Mouse (Mus musculus): ENCODE results near the gene Gpd2. TPM values are rescaled to one million over a fixed set of nuclear protein-coding genes. Genes with fewer than 3 reads are reported as not detected.

The Gpd2 gene
- 14.7 and 17.1 TPM in 2 replicates for polyA plus RNA-seq (2014; fragmentation: Nextera tagmentation; extraction: Ambion mirVana)

DNA sequence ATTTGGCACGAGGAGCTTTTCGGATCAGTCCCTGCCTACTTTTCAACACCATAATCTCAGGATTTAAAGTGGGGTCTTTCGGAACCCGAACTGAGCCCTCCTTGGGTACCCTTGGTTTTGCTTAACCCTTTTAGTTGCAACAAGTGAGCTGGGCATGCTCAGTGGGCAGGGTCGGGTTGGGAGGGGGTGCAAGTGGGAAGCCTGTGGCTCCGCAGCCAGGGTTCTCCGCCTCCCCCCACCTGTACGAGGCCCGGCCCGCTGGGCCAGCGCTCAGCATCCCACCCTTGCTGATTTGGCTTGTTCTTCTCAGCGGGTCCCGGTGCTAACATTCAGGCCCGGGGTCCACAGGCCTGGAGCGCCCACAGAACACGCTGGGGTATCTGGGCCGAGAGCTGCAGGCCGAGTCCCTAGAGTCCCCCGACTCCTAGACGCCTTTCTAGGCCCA is at the start of gene Gpd2:
TSS of gene Gpd2 (plus strand) at position 161 of the 445 bp plus-strand sequence.
- peak within 1 kb of the TSS; percentile 90 for H3K9ac ChIP-seq (ENCODE audit: low read depth, low read length)
- H3K27ac ChIP-seq (replicated peaks; ENCODE audit: low read depth, low read length) = peak within 1 kb of the TSS; percentile 81
- no peaks in the 10 kb centered on the region for H3K9me3 ChIP-seq (ENCODE audit: control insufficient read depth, low read length)
- H3K36me3 ChIP-seq (ENCODE audit: control insufficient read depth, insufficient read depth, low read length) = no peaks in the 10 kb centered on the region
- peak within 1 kb of the TSS; percentile 73 for H3K4me3 ChIP-seq (ENCODE audit: low read depth, low read length)
- no peak for DNase-seq (ENCODE audit: low spot score)
- 6% methylated on average over 14 of the region's 20 CpGs for WGBS
- ATAC-seq (ENCODE audit: low read depth) = peak; percentile 58
- H3K4me2 ChIP-seq (ENCODE audit: low read depth, low read length) = peak within 1 kb of the TSS; percentile 95
- H3K4me1 ChIP-seq (ENCODE audit: control insufficient read depth, insufficient read depth, low read length) = no peaks in the 10 kb centered on the region; the same call in 1 of the 2 replicates
- H3K27me3 ChIP-seq (replicated peaks; ENCODE audit: control insufficient read depth, insufficient read depth, low read length) = no peaks in the 10 kb centered on the region

DNA sequence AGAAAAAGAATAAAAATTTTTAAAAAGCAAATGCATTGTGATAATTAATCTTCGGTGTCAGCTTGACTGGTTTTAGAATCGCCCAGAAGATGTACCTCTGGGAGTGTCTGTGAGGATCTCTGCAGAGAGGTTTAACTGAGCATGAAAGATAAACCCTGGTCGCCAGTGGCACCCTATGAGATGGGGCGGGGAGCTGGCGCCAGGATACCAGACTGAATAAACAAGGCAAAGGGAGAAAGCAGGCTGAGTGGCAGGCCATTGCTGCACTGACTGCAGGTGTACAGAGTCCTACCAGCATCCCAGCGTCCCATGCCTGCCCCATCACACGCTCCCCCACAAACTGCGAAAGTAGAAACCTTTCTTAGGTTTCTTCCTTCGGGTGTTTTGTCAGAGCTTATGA is 49.2 kb upstream of the Gpd2 start:
- ATAC-seq (ENCODE audit: low read depth) (no peak), DNase-seq (ENCODE audit: low spot score) (no peak)
- WGBS = 59% methylated on average over 9 of the region's 9 CpGs
- Histone ChIP-seq H3K4me3 (ENCODE audit: low read depth, low read length) (no peak overlapping the region), H3K4me2 (ENCODE audit: low read depth, low read length) (no peak overlapping the region), H3K36me3 (ENCODE audit: control insufficient read depth, insufficient read depth, low read length) (no peaks in the 10 kb centered on the region), H3K27ac (replicated peaks; ENCODE audit: low read depth, low read length) (no peak overlapping the region), H3K27me3 (replicated peaks; ENCODE audit: control insufficient read depth, insufficient read depth, low read length) (no peaks in the 10 kb centered on the region), H3K9me3 (ENCODE audit: control insufficient read depth, low read length) (no peaks in the 10 kb centered on the region), H3K4me1 (ENCODE audit: control insufficient read depth, insufficient read depth, low read length) (no peaks in the 10 kb centered on the region), H3K9ac (ENCODE audit: low read depth, low read length) (no peak overlapping the region)

DNA sequence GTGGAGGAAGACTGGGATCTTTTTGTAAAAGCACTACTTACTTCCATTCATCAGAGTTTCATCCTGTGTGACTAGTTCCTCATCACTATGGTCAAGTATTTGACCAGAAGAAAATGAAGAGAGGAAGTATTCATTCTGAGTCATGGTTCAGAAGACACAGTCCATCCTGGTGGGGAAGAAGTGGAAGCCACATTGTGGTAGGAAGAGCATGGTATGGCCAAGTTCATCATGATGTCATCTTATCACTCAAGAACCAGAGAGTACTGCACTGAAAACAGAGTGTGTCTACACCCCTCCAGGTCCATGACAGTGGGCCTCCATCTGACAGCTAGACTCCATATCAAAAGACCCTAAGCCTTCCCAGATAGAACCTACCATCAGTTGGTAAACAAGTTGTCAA is 46.6 kb upstream of the Gpd2 start:
- no peak overlapping the region for H3K27ac ChIP-seq (replicated peaks; ENCODE audit: low read depth, low read length)
- no peak overlapping the region for H3K4me2 ChIP-seq (ENCODE audit: low read depth, low read length)
- H3K9ac ChIP-seq (ENCODE audit: low read depth, low read length) = no peak overlapping the region
- no peak for ATAC-seq (ENCODE audit: low read depth)
- H3K36me3 ChIP-seq (ENCODE audit: control insufficient read depth, insufficient read depth, low read length) = no peaks in the 10 kb centered on the region
- no peaks in the 10 kb centered on the region for H3K4me1 ChIP-seq (ENCODE audit: control insufficient read depth, insufficient read depth, low read length)
- no peak for DNase-seq (ENCODE audit: low spot score)
- no peaks in the 10 kb centered on the region for H3K9me3 ChIP-seq (ENCODE audit: control insufficient read depth, low read length)
- no peak overlapping the region for H3K4me3 ChIP-seq (ENCODE audit: low read depth, low read length)
- H3K27me3 ChIP-seq (replicated peaks; ENCODE audit: control insufficient read depth, insufficient read depth, low read length) = no peaks in the 10 kb centered on the region

DNA sequence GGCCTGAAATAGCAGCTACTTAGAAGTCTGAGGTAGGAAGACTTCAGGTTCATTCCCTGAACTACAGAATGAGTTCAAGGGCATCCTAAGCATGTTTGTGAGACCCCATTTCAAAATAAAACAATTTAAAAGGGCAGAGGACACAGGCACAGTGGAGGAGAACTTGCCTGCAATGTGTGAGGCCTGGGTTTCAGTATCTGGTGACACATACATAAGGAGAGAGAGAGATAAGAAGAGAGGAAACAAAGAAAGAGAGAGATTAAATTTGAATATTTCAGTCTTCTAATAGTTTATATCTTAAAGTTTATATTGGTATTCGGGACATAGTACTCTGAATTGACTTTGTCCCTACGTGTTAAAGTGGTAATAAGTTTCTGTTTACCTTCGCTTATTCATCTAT is 38.4 kb upstream of the Gpd2 start:
- H3K4me1 ChIP-seq (ENCODE audit: control insufficient read depth, insufficient read depth, low read length) = no peaks in the 10 kb centered on the region
- no peak overlapping the region for H3K27ac ChIP-seq (replicated peaks; ENCODE audit: low read depth, low read length)
- no peak for ATAC-seq (ENCODE audit: low read depth)
- no peak overlapping the region for H3K4me3 ChIP-seq (ENCODE audit: low read depth, low read length)
- no peak overlapping the region for H3K4me2 ChIP-seq (ENCODE audit: low read depth, low read length)
- no peaks in the 10 kb centered on the region for H3K9me3 ChIP-seq (ENCODE audit: control insufficient read depth, low read length)
- H3K27me3 ChIP-seq (replicated peaks; ENCODE audit: control insufficient read depth, insufficient read depth, low read length) = no peaks in the 10 kb centered on the region
- no peak overlapping the region for H3K9ac ChIP-seq (ENCODE audit: low read depth, low read length)
- DNase-seq (ENCODE audit: low spot score) = no peak
- WGBS = 88% methylated on average over 3 of the region's 3 CpGs
- no peaks in the 10 kb centered on the region for H3K36me3 ChIP-seq (ENCODE audit: control insufficient read depth, insufficient read depth, low read length)

DNA sequence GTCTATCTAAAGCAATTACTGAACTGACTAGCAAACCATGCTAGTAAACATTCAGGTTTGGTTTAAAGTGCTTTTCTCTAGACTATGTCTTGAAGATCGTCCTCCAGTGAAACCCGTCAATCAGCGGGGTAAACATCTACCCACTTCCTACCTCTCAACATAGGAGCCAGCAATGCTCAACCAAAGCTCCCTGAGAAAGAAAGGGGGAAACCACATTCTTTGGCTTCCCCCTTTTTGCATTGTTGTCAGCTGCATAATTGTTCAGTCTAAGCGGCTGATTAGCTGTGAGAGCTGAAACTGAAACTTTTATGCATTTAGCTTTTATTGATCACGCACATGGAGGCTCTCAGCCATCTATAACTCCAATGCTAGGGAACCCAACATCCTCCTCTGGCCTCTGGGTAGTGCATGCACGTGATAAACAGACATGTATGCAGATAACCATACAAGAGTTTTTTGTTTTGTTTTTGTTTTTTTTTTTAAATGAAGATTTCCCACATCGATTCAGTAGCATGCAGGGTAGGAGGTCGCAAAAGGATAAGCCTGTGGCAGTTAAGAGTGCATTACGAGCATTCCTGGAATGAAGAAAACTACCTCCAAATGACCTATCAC is 28.9 kb upstream of the Gpd2 start:
- WGBS = 86% methylated on average over 9 of the region's 9 CpGs
- ATAC-seq (ENCODE audit: low read depth) (no peak), DNase-seq (ENCODE audit: low spot score) (no peak)
- Histone ChIP-seq H3K4me1 (ENCODE audit: control insufficient read depth, insufficient read depth, low read length) (no peaks in the 10 kb centered on the region), H3K4me2 (ENCODE audit: low read depth, low read length) (no peak overlapping the region), H3K9ac (ENCODE audit: low read depth, low read length) (no peak overlapping the region), H3K27me3 (replicated peaks; ENCODE audit: control insufficient read depth, insufficient read depth, low read length) (no peaks in the 10 kb centered on the region), H3K36me3 (ENCODE audit: control insufficient read depth, insufficient read depth, low read length) (no peaks in the 10 kb centered on the region), H3K4me3 (ENCODE audit: low read depth, low read length) (no peak overlapping the region), H3K9me3 (ENCODE audit: control insufficient read depth, low read length) (no peaks in the 10 kb centered on the region), H3K27ac (replicated peaks; ENCODE audit: low read depth, low read length) (no peak overlapping the region)

DNA sequence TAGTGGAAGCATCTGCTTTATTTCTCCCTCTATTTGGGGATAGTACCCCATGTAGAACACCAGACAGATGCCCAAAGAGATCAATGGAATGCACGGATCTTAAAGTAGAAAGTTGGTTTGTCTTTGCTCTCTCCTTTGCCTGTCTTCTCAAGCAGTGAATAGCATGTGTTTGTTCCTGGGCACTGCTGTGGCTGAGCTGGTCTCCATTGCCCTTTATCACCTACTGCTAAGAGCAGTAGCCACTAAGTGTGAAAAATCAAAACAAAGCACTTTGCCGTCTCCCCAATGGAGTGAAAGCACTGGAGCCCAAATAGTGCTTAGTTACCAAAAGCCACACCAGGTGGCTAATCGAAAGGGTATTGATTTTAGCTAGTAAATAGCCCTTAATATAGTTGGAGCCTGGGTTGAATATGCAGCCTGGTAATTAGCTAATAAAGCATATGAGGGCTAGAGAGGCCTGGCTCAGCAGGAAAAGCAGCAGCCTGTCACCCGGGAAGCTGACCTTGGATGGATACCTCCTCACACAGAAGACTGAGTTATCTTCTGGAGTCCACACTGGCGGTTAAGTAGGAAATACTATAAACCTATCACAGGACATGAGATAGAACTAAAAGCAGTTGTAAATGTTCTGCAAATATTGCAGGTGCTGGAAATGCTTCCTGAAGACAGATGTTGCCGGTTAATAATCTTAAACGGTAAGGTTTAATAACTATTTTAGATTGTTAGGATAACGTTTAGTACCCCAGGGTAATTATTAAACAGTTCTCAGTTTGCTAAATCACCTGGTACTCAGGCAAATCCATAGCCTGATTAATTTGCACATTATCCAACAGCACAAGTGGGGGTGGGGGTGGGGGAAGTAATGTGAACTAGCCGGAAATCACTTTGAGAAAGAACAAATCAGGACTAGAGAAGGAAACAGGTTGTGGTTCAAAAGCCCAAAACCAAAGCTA is 26.1 kb upstream of the Gpd2 start:
- ATAC-seq (ENCODE audit: low read depth) (no peak), DNase-seq (ENCODE audit: low spot score) (no peak)
- 70% methylated on average over 9 of the region's 9 CpGs for WGBS
- Histone ChIP-seq H3K9ac (ENCODE audit: low read depth, low read length) (no peak overlapping the region), H3K27me3 (replicated peaks; ENCODE audit: control insufficient read depth, insufficient read depth, low read length) (no peaks in the 10 kb centered on the region), H3K4me2 (ENCODE audit: low read depth, low read length) (no peak overlapping the region), H3K4me1 (ENCODE audit: control insufficient read depth, insufficient read depth, low read length) (no peaks in the 10 kb centered on the region), H3K9me3 (ENCODE audit: control insufficient read depth, low read length) (peaks cover 5% of the 10 kb centered on the region), H3K27ac (replicated peaks; ENCODE audit: low read depth, low read length) (no peak overlapping the region), H3K4me3 (ENCODE audit: low read depth, low read length) (no peak overlapping the region), H3K36me3 (ENCODE audit: control insufficient read depth, insufficient read depth, low read length) (no peaks in the 10 kb centered on the region)

DNA sequence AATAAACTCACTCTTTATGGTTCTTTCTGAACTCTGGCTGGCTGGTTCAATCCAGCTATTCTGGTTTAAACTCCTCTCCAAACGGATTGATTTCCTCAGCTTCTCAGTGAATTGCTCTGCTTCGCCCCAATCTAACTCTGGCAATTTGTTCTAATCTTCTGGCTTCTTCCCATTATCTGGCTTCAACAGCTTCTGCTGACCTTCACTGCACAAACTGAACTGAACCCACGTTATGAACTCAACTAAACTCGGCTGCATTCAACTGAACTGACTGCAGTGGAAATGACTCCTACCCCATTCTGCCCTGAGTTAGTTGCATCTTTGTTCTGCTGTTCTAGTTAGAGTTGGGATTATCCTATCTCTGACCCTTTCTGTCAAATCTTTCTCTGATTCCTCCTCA is 24.1 kb upstream of the Gpd2 start:
- ATAC-seq (ENCODE audit: low read depth) = no peak

DNA sequence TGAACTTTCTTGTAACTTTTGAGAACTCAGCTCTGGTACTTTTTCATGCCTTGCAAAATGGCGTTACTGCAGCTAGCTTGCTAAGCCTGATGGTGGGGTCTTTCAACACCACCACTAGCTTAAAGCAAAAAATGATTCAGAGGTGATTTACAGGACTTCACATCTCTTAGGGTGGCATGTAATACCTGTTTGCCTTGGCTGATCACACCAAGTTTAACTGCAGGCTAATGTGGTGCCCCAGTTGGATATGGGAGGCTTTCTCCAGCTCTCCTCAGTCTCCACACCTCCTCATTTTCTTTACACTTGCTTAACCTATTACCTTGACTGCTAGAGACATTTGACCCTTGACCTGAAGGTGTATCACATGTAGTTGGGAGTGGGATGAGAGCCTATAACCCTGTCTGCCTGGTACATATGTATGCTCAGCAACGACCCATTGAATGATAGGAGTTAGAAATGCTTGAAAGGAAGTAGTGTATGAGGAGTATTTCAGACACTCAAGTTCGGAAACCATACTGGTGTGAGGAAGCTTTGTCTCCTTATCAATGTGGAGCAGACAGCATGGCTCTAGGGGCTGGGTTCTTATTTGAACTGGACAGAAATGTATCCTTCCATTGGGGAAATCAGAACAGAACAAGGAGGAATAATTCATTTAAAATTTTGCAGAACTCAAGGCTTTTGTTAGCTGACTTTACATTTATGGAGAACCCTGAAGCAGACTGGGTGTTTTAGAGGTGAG is 14.0 kb upstream of the Gpd2 start:
- H3K9me3 ChIP-seq (ENCODE audit: control insufficient read depth, low read length) = no peaks in the 10 kb centered on the region
- 73% methylated on average over 3 of the region's 3 CpGs for WGBS
- no peak for ATAC-seq (ENCODE audit: low read depth)
- no peak overlapping the region for H3K4me2 ChIP-seq (ENCODE audit: low read depth, low read length)
- no peak overlapping the region for H3K27ac ChIP-seq (replicated peaks; ENCODE audit: low read depth, low read length)
- no peak overlapping the region for H3K9ac ChIP-seq (ENCODE audit: low read depth, low read length)
- no peak overlapping the region for H3K4me3 ChIP-seq (ENCODE audit: low read depth, low read length)
- no peaks in the 10 kb centered on the region for H3K4me1 ChIP-seq (ENCODE audit: control insufficient read depth, insufficient read depth, low read length)
- no peak for DNase-seq (ENCODE audit: low spot score)
- H3K27me3 ChIP-seq (replicated peaks; ENCODE audit: control insufficient read depth, insufficient read depth, low read length) = no peaks in the 10 kb centered on the region
- H3K36me3 ChIP-seq (ENCODE audit: control insufficient read depth, insufficient read depth, low read length) = no peaks in the 10 kb centered on the region

More for the DNA sequence above, 24.1 kb upstream of the Gpd2 start:
- no peak for DNase-seq (ENCODE audit: low spot score)
- Histone ChIP-seq H3K36me3 (ENCODE audit: control insufficient read depth, insufficient read depth, low read length) (no peaks in the 10 kb centered on the region), H3K4me2 (ENCODE audit: low read depth, low read length) (no peak overlapping the region), H3K9me3 (ENCODE audit: control insufficient read depth, low read length) (peaks cover 5% of the 10 kb centered on the region), H3K4me3 (ENCODE audit: low read depth, low read length) (no peak overlapping the region), H3K4me1 (ENCODE audit: control insufficient read depth, insufficient read depth, low read length) (no peaks in the 10 kb centered on the region), H3K9ac (ENCODE audit: low read depth, low read length) (no peak overlapping the region), H3K27ac (replicated peaks; ENCODE audit: low read depth, low read length) (no peak overlapping the region), H3K27me3 (replicated peaks; ENCODE audit: control insufficient read depth, insufficient read depth, low read length) (no peaks in the 10 kb centered on the region)
- WGBS = 86% methylated on average over 4 of the region's 4 CpGs
